Mouse (Mus musculus) liver, embryonic 14.5 days (tissue): ENCODE results near the gene Rem1.

Source experiments
- CTCF ChIP-seq: IDR thresholded peaks from 2 replicates; pipeline ENCODE4 v1.5.1; 2016; ENCODE audit warnings: antibody characterized with exemption, low read depth, control low read depth
- EP300 ChIP-seq: IDR thresholded peaks from 2 replicates; pipeline ENCODE4 v1.6.1; 2016; ENCODE audit warnings: antibody characterized with exemption, low read depth

- TF ChIP-seq EP300 (no peak), CTCF (peak; percentile 68)
These were observed 51.6 kb downstream of the Rem1 start for GRCm38 (mm10) chr2:152678302-152678701.
